In genomic region chr11:20916961-20917360, GRCm38 (mm10) we compare ENCODE assay signal across 14 mouse cellular contexts.
DNase-seq lines count a peak whose midpoint lies in the region; ATAC-seq and TF ChIP-seq lines count a peak whose summit lies in the region.
"Had no signal": no experiment of that assay in that cellular context is flagged by ENCODE, and none has a peak within 500 bp of the region (broad histone marks: within the 10 kb centered on the region; RNA-seq: fewer than 3 reads in every experiment).

No protein-coding gene starts in this region.

- WGBS in forebrain, embryonic 10.5 days, result 93% methylated on average over 7 of the region's 7 CpGs
- WGBS in forebrain, postnatal 0 days, result 88% methylated on average over 7 of the region's 7 CpGs
- 78% methylated on average over 7 of the region's 7 CpGs for WGBS in kidney, embryonic 16.5 days
- 81% methylated on average over 7 of the region's 7 CpGs for WGBS in stomach, embryonic 15.5 days
- 74% methylated on average over 7 of the region's 7 CpGs for WGBS in stomach, postnatal 0 days
- 82% methylated on average over 7 of the region's 7 CpGs for WGBS in stomach, embryonic 16.5 days

- H3K36me3 ChIP-seq in forebrain, embryonic 10.5 days (replicated peaks), result no peaks in the 10 kb centered on the region
- H3K36me3 ChIP-seq in forebrain, postnatal 0 days (ENCODE audit: insufficient read depth), result no peaks in the 10 kb centered on the region
- H3K36me3 ChIP-seq in kidney, embryonic 16.5 days (ENCODE audit: insufficient read depth, low read length), result no peaks in the 10 kb centered on the region
- H3K36me3 ChIP-seq in stomach, embryonic 15.5 days, result no peaks in the 10 kb centered on the region
- H3K36me3 ChIP-seq in stomach, postnatal 0 days (ENCODE audit: control insufficient read depth, insufficient read depth, low read length), result no peaks in the 10 kb centered on the region
- no peaks in the 10 kb centered on the region for H3K36me3 ChIP-seq in stomach, embryonic 16.5 days (ENCODE audit: control insufficient read depth, insufficient read depth, low read length)
- H3K36me3 ChIP-seq: midbrain, embryonic 12.5 days had no signal

- no peak for ATAC-seq in forebrain, postnatal 0 days
- ATAC-seq in kidney, embryonic 16.5 days (ENCODE audit: low FRiP score, low TSS enrichment), result no peak
- no peak for ATAC-seq in stomach, embryonic 15.5 days (ENCODE audit: insufficient read depth, low FRiP score, low read depth)
- no peak for ATAC-seq in stomach, postnatal 0 days (ENCODE audit: low FRiP score, low TSS enrichment)
- ATAC-seq in stomach, embryonic 16.5 days (ENCODE audit: insufficient read depth, low FRiP score), result no peak
- ATAC-seq: activated CD4-positive, CD25-positive, alpha-beta regulatory T cell, adult 4 months; forebrain, embryonic 14.5 days had no signal

- no peak for TF ChIP-seq CTCF in forebrain, postnatal 0 days (IDR thresholded peaks at IDR 0.05; ENCODE audit: low read depth)
- no peak for TF ChIP-seq CTCF in stomach, postnatal 0 days (IDR thresholded peaks at IDR 0.05; ENCODE audit: low read depth)

- H3K27me3 ChIP-seq in forebrain, embryonic 10.5 days (ENCODE audit: poor library complexity, severe bottlenecking), result no peaks in the 10 kb centered on the region
- H3K27me3 ChIP-seq in forebrain, postnatal 0 days (ENCODE audit: insufficient read depth, low read length), result no peaks in the 10 kb centered on the region
- H3K27me3 ChIP-seq in kidney, embryonic 16.5 days (ENCODE audit: insufficient read depth, low read length), result no peaks in the 10 kb centered on the region
- H3K27me3 ChIP-seq in stomach, embryonic 15.5 days (replicated peaks), result no peaks in the 10 kb centered on the region
- H3K27me3 ChIP-seq in stomach, postnatal 0 days (ENCODE audit: control insufficient read depth, insufficient read depth, low read length), result no peaks in the 10 kb centered on the region
- no peaks in the 10 kb centered on the region for H3K27me3 ChIP-seq in stomach, embryonic 16.5 days (ENCODE audit: control insufficient read depth, insufficient read depth, low read length)
- H3K27me3 ChIP-seq: CH12.LX; midbrain, embryonic 12.5 days had no signal

- no peak for DNase-seq in forebrain, embryonic 10.5 days (ENCODE audit: extremely low spot score, low spot score)
- DNase-seq in forebrain, postnatal 0 days, result no peak
- no peak for DNase-seq in kidney, postnatal 10 days
- DNase-seq in stomach, postnatal 0 days (ENCODE audit: low spot score), result no peak
- DNase-seq in cerebellum, adult 9-11 months, result no peak
- DNase-seq: cerebellum, postnatal 36 days had no signal

- H3K4me3 ChIP-seq in forebrain, embryonic 10.5 days, result no peak overlapping the region
- no peak overlapping the region for H3K4me3 ChIP-seq in forebrain, postnatal 0 days (ENCODE audit: low read depth, low read length)
- no peak overlapping the region for H3K4me3 ChIP-seq in kidney, embryonic 16.5 days (ENCODE audit: low read length)
- no peak overlapping the region for H3K4me3 ChIP-seq in stomach, embryonic 15.5 days (replicated peaks)
- H3K4me3 ChIP-seq in stomach, postnatal 0 days (ENCODE audit: low read depth, low read length), result no peak overlapping the region
- H3K4me3 ChIP-seq in stomach, embryonic 16.5 days (replicated peaks; ENCODE audit: low read length), result no peak overlapping the region
- H3K4me3 ChIP-seq: midbrain, embryonic 12.5 days had no signal

- no peak overlapping the region for H3K9ac ChIP-seq in forebrain, postnatal 0 days
- no peak overlapping the region for H3K9ac ChIP-seq in kidney, embryonic 16.5 days (replicated peaks; ENCODE audit: low read length)
- no peak overlapping the region for H3K9ac ChIP-seq in stomach, embryonic 15.5 days
- no peak overlapping the region for H3K9ac ChIP-seq in stomach, postnatal 0 days (ENCODE audit: low read length)
- H3K9ac ChIP-seq in stomach, embryonic 16.5 days (ENCODE audit: low read length), result 0 out of 2 replicates have a peak overlapping the region, but pooled peaks have one; percentile 6
- H3K9ac ChIP-seq: hindbrain, embryonic 14.5 days; midbrain, embryonic 12.5 days had no signal

- TF ChIP-seq EP300 in stomach, postnatal 0 days (optimal IDR thresholded peaks at IDR 0.05), result no peak

- peaks cover 31% of the 10 kb centered on the region for H3K4me1 ChIP-seq in forebrain, embryonic 10.5 days
- H3K4me1 ChIP-seq in forebrain, postnatal 0 days (ENCODE audit: insufficient read depth), result no peaks in the 10 kb centered on the region
- H3K4me1 ChIP-seq in kidney, embryonic 16.5 days (ENCODE audit: insufficient read depth, low read length), result peaks cover 42% of the 10 kb centered on the region
- peaks cover 21% of the 10 kb centered on the region for H3K4me1 ChIP-seq in stomach, embryonic 15.5 days
- H3K4me1 ChIP-seq in stomach, postnatal 0 days (replicated peaks; ENCODE audit: control insufficient read depth, insufficient read depth), result peaks cover 3% of the 10 kb centered on the region
- peaks cover 24% of the 10 kb centered on the region for H3K4me1 ChIP-seq in stomach, embryonic 16.5 days (ENCODE audit: control insufficient read depth, insufficient read depth, low read length)

- H3K9me3 ChIP-seq in forebrain, embryonic 10.5 days, result no peaks in the 10 kb centered on the region
- H3K9me3 ChIP-seq in forebrain, postnatal 0 days (ENCODE audit: low read length), result no peaks in the 10 kb centered on the region
- no peaks in the 10 kb centered on the region for H3K9me3 ChIP-seq in kidney, embryonic 16.5 days (ENCODE audit: low read length)
- no peaks in the 10 kb centered on the region for H3K9me3 ChIP-seq in stomach, embryonic 15.5 days
- H3K9me3 ChIP-seq in stomach, postnatal 0 days (ENCODE audit: control insufficient read depth, low read length), result no peaks in the 10 kb centered on the region
- no peaks in the 10 kb centered on the region for H3K9me3 ChIP-seq in stomach, embryonic 16.5 days (replicated peaks; ENCODE audit: control insufficient read depth, low read length)
- H3K9me3 ChIP-seq: midbrain, embryonic 12.5 days had no signal

- peak overlapping the region; percentile 63 for H3K27ac ChIP-seq in forebrain, embryonic 10.5 days
- no peak overlapping the region for H3K27ac ChIP-seq in forebrain, postnatal 0 days (ENCODE audit: low read depth, low read length)
- H3K27ac ChIP-seq in kidney, embryonic 16.5 days (ENCODE audit: low read length), result peak overlapping the region; percentile 87; the same call in 1 of the 2 replicates
- peak overlapping the region; percentile 62; the same call in 1 of the 2 replicates for H3K27ac ChIP-seq in stomach, embryonic 15.5 days
- H3K27ac ChIP-seq in stomach, postnatal 0 days (replicated peaks), result no peak overlapping the region
- 0 out of 2 replicates have a peak overlapping the region, but pooled peaks have one; percentile 58 for H3K27ac ChIP-seq in stomach, embryonic 16.5 days (ENCODE audit: low read length)
- H3K27ac ChIP-seq: hindbrain, embryonic 14.5 days; midbrain, embryonic 12.5 days had no signal

- no peak overlapping the region for H3K4me2 ChIP-seq in forebrain, postnatal 0 days (ENCODE audit: low read depth)
- H3K4me2 ChIP-seq in kidney, embryonic 16.5 days (replicated peaks; ENCODE audit: low read depth, low read length), result no peak overlapping the region
- H3K4me2 ChIP-seq in stomach, embryonic 15.5 days, result no peak overlapping the region
- no peak overlapping the region for H3K4me2 ChIP-seq in stomach, postnatal 0 days (replicated peaks; ENCODE audit: low read depth)
- H3K4me2 ChIP-seq in stomach, embryonic 16.5 days (ENCODE audit: low read depth, low read length), result no peak overlapping the region
- H3K4me2 ChIP-seq: hindbrain, embryonic 14.5 days; midbrain, embryonic 12.5 days had no signal

Comparison
In these comparisons a context has a peak if more than half of its experiments do, and no peak if none do; other contexts are left out.
1. H3K27ac ChIP-seq: peak in forebrain, embryonic 10.5 days (single experiment), kidney, embryonic 16.5 days (single experiment), stomach, embryonic 15.5 days (single experiment) and stomach, embryonic 16.5 days (single experiment); none in forebrain, postnatal 0 days (single experiment) and stomach, postnatal 0 days (single experiment).